Mouse (Mus musculus) midbrain, postnatal 0 days (tissue): Measurements from ENCODE around the gene Cmtm3. TPM values are rescaled to one million over a fixed set of nuclear protein-coding genes. Genes with fewer than 3 reads are reported as not detected.

Source experiments
- ATAC-seq: fragments of 200-750 bp; cut with Nextera tagmentation; 2 replicates; pipeline ENCODE4 v1.8.0; 2017; ENCODE audit warnings: moderate number of reproducible peaks, mild to moderate bottlenecking, moderate TSS enrichment, moderate library complexity; ENCODE audit not compliant: low FRiP score
- DNase-seq: peaks from one replicate; pipeline ENCODE4 v3.0.0-alpha.2; 2015; ENCODE audit warnings: low spot score
- H3K27ac ChIP-seq: fragments of 300-500 bp; sonication (generic); 2 replicates; pipeline ENCODE4 v1.5.1; 2014; ENCODE audit warnings: low read depth, mild to moderate bottlenecking, low read length, mixed read lengths
- H3K27me3 ChIP-seq: fragments of 300-500 bp; sonication (generic); 2 replicates; pipeline ENCODE4 v1.6.1; 2014; ENCODE audit warnings: low read length, control low read depth, mixed read lengths; ENCODE audit not compliant: insufficient read depth
- H3K36me3 ChIP-seq: fragments of 300-500 bp; sonication (generic); 2 replicates; pipeline ENCODE4 v1.6.1; 2014; ENCODE audit warnings: low read length, control low read depth, mixed read lengths; ENCODE audit not compliant: insufficient read depth
- H3K4me1 ChIP-seq: fragments of 300-500 bp; sonication (generic); 2 replicates; pipeline ENCODE4 v1.6.1; 2014; ENCODE audit warnings: mild to moderate bottlenecking, control low read depth, antibody characterized with exemption, low read length, mixed read lengths; ENCODE audit not compliant: insufficient read depth
- H3K4me2 ChIP-seq: fragments of 300-500 bp; sonication (generic); 2 replicates; pipeline ENCODE4 v1.6.1; 2014; ENCODE audit warnings: low read depth, mild to moderate bottlenecking, low read length, mixed read lengths; ENCODE audit not compliant: poor library complexity, severe bottlenecking
- H3K4me3 ChIP-seq: fragments of 300-500 bp; sonication (generic); 2 replicates; pipeline ENCODE4 v1.5.1; 2014; ENCODE audit warnings: low read depth, mild to moderate bottlenecking, low read length, moderate library complexity
- H3K9ac ChIP-seq: fragments of 300-500 bp; sonication (generic); replicated peaks from 2 replicates; pipeline ENCODE4 v1.6.1; 2014; ENCODE audit warnings: mild to moderate bottlenecking, low read length, moderate library complexity, mixed read lengths; ENCODE audit not compliant: poor library complexity, severe bottlenecking
- H3K9me3 ChIP-seq: fragments of 300-500 bp; sonication (generic); 2 replicates; pipeline ENCODE4 v1.6.1; 2016; ENCODE audit warnings: low read length, control low read depth
- CTCF ChIP-seq: IDR thresholded peaks from 2 replicates; pipeline ENCODE4 v1.5.1; 2016; ENCODE audit warnings: antibody characterized with exemption, mild to moderate bottlenecking
- WGBS: fragments of 180-500 bp; shearing (Covaris S2); extraction: QIAGEN DNeasy Blood & Tissue Kit; methylation state at CpG from one replicate; pipeline ENCODE4 v1.1.7; 2014; 5-methylcytosine and 5-hydroxymethylcytosine counted together
- polyA plus RNA-seq: library from polyadenylated mRNA; unstranded; fragments of >200 nt; fragmentation: Nextera tagmentation; extraction: Ambion mirVana; gene quantifications from 2 replicates; pipeline ENCODE4 v1.2.1, GENCODE M21; 2015
- total RNA-seq: library from RNA; depleted of rRNA; stranded (reverse); fragments of >200 nt; gene quantifications from 2 replicates; pipeline ENCODE4 v1.2.3, GENCODE M21; 2014

Cmtm3 gene
- total and polyA plus RNA-seq, 2 experiments from 2014 or later: 26.0 to 32.1 TPM

DNA sequence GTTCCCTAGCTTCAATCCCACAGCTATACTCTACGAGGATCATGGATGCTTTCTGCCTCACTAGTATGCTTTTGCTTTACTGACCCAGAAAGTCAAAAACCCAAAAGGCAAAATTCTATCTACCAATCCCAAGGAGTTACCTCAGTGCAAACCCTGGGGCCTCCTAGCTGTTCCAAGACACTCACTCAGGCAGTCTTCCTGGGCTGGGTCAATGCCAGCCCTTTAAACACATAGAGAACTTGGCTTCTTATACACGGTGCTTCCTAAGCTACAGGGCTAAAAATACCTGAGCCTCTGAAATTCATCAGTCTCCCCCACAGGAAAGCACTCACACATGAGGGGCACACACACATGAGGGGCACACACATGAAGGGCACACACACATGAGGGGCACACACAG is 44.1 kb downstream of the Cmtm3 start:
- Histone ChIP-seq H3K4me2 (no peak overlapping the region), H3K4me3 (no peak overlapping the region), H3K9me3 (no peaks in the 10 kb centered on the region), H3K27me3 (no peaks in the 10 kb centered on the region), H3K27ac (no peak overlapping the region), H3K36me3 (no peaks in the 10 kb centered on the region), H3K9ac (no peak overlapping the region), H3K4me1 (peaks cover 12% of the 10 kb centered on the region; the same call in 1 of the 2 replicates)
- no peak for DNase-seq
- 71% methylated on average over 2 of the region's 2 CpGs for WGBS
- ATAC-seq: no peak
- no peak for TF ChIP-seq CTCF

- no peak for DNase-seq
- Histone ChIP-seq H3K4me2 (no peak overlapping the region), H3K9me3 (no peaks in the 10 kb centered on the region), H3K9ac (no peak overlapping the region), H3K36me3 (no peaks in the 10 kb centered on the region), H3K27me3 (no peaks in the 10 kb centered on the region), H3K4me1 (peaks cover 12% of the 10 kb centered on the region; the same call in 1 of the 2 replicates), H3K27ac (no peak overlapping the region), H3K4me3 (no peak overlapping the region)
- no peak for ATAC-seq
- no peak for TF ChIP-seq CTCF
- 83% methylated on average over 3 of the region's 3 CpGs for WGBS
Measured at GRCm38 (mm10) chr8:104383977-104384376, 44.8 kb downstream of the Cmtm3 start.

GRCm38 (mm10) chr8:104386693-104387092 is 47.5 kb downstream of the Cmtm3 start:
- Histone ChIP-seq H3K27ac (no peak overlapping the region), H3K27me3 (no peaks in the 10 kb centered on the region), H3K36me3 (no peaks in the 10 kb centered on the region), H3K4me1 (peaks cover 12% of the 10 kb centered on the region; the same call in 1 of the 2 replicates), H3K9ac (no peak overlapping the region), H3K4me3 (no peak overlapping the region), H3K9me3 (no peaks in the 10 kb centered on the region), H3K4me2 (no peak overlapping the region)
- DNase-seq (no peak), ATAC-seq (no peak)
- no peak for TF ChIP-seq CTCF
- WGBS: 21% methylated on average over 4 of the region's 4 CpGs

- H3K9ac ChIP-seq: no peak overlapping the region
- no peaks in the 10 kb centered on the region for H3K36me3 ChIP-seq
- ATAC-seq (no peak), DNase-seq (no peak)
- H3K27me3 ChIP-seq: no peaks in the 10 kb centered on the region
- H3K4me1 ChIP-seq: peaks cover 12% of the 10 kb centered on the region; the same call in 1 of the 2 replicates
- no peak for TF ChIP-seq CTCF
- no peak overlapping the region for H3K27ac ChIP-seq
- H3K4me3 ChIP-seq: no peak overlapping the region
- WGBS: 68% methylated on average over 7 of the region's 7 CpGs
- H3K9me3 ChIP-seq: no peaks in the 10 kb centered on the region
- H3K4me2 ChIP-seq: no peak overlapping the region
Measured at GRCm38 (mm10) chr8:104387501-104387900, 48.3 kb downstream of the Cmtm3 start.

GRCm38 (mm10) chr8:104387980-104388379 is 48.8 kb downstream of the Cmtm3 start:
- DNase-seq: no peak
- Histone ChIP-seq H3K4me3 (no peak overlapping the region), H3K27me3 (no peaks in the 10 kb centered on the region), H3K4me1 (peaks cover 10% of the 10 kb centered on the region; the same call in 1 of the 2 replicates), H3K4me2 (no peak overlapping the region), H3K9me3 (no peaks in the 10 kb centered on the region), H3K27ac (no peak overlapping the region), H3K9ac (no peak overlapping the region), H3K36me3 (no peaks in the 10 kb centered on the region)
- 88% methylated on average over 2 of the region's 2 CpGs for WGBS
- no peak; the same call in 1 of the 2 replicates for ATAC-seq
- TF ChIP-seq CTCF: no peak

GRCm38 (mm10) chr8:104390245-104390644 is 51.0 kb downstream of the Cmtm3 start:
- Histone ChIP-seq H3K27me3 (no peaks in the 10 kb centered on the region), H3K4me1 (peaks cover 9% of the 10 kb centered on the region; the same call in 1 of the 2 replicates), H3K36me3 (no peaks in the 10 kb centered on the region), H3K4me3 (no peak overlapping the region), H3K9ac (no peak overlapping the region), H3K4me2 (no peak overlapping the region), H3K27ac (no peak overlapping the region), H3K9me3 (no peaks in the 10 kb centered on the region)
- WGBS: 83% methylated on average over 8 of the region's 8 CpGs
- no peak for TF ChIP-seq CTCF
- DNase-seq: no peak
- ATAC-seq: no peak
